Mouse (Mus musculus): ENCODE measurements around the gene Trappc5. TPM values are rescaled to one million over a fixed set of nuclear protein-coding genes. Genes with fewer than 3 reads are reported as not detected.

The Trappc5 gene
- total and polyA plus RNA-seq, 3 experiments = 43.0 to 48.6 TPM; not detected in 1

- no peaks in the 10 kb centered on the region for H3K9me3 ChIP-seq (replicated peaks; ENCODE audit: insufficient read depth, low read length)
- no peak overlapping the region for H3K9ac ChIP-seq (ENCODE audit: control insufficient read depth, low read depth, low read length, poor library complexity, severe bottlenecking)
- peak; percentile 55 for TF ChIP-seq RAD21 (IDR thresholded peaks at IDR 0.05; ENCODE audit: low read depth, low read length)
- TF ChIP-seq MAX (IDR thresholded peaks at IDR 0.05; ENCODE audit: low read length) = no peak
- TF ChIP-seq ZNF384 (IDR thresholded peaks at IDR 0.05; ENCODE audit: low read depth, low read length) = no peak
- TF ChIP-seq SMC3 (IDR thresholded peaks at IDR 0.05; ENCODE audit: low read depth, low read length) = peak; percentile 59
- TF ChIP-seq ZC3H11A (IDR thresholded peaks at IDR 0.05; ENCODE audit: low read depth, low read length) = 0 out of 2 replicates have a peak, but pooled peaks have one; percentile 25
- peak; percentile 50 to 65 (median 60); a peak in 5 of 6 replicates for TF ChIP-seq CTCF (IDR thresholded peaks at IDR 0.05 in 2 of 3, conservative IDR thresholded peaks at IDR 0.05 in 1 of 3; ENCODE audit: control insufficient read depth in 1 of 3, insufficient read depth in 1 of 3, low read depth in 2 of 3, low read length in 3 of 3, poor library complexity in 1 of 3, severe bottlenecking in 1 of 3)
- DNase-seq (ENCODE audit: low read depth, low spot score) = peak; percentile 49
- peaks cover 0 to 12% of the 10 kb centered on the region in 2 experiments; a peak in 3 of 4 replicates for H3K4me1 ChIP-seq (ENCODE audit: control insufficient read depth in 1 of 2, insufficient read depth in 2 of 2, low read length in 2 of 2)
- H3K36me3 ChIP-seq (ENCODE audit: control insufficient read depth in 1 of 2, insufficient read depth in 2 of 2, low read length in 2 of 2) = peaks cover 0 to 2% of the 10 kb centered on the region in 2 experiments; a peak in 2 of 4 replicates
- H3K4me3 ChIP-seq (ENCODE audit: control insufficient read depth in 1 of 2, insufficient read depth in 1 of 2, low read depth in 2 of 2, low read length in 2 of 2) = no peak overlapping the region
- no peak overlapping the region for H3K27ac ChIP-seq (ENCODE audit: control insufficient read depth, low read depth, low read length)
- H3K27me3 ChIP-seq (ENCODE audit: control insufficient read depth in 1 of 2, insufficient read depth in 2 of 2, low read length in 2 of 2) = no peaks in the 10 kb centered on the region; a peak in 2 of 4 replicates
- no peaks in the 10 kb centered on the region for H3K79me2 ChIP-seq (ENCODE audit: control insufficient read depth, insufficient read depth, low read length, poor library complexity)
These were observed 29.6 kb downstream of the Trappc5 start for GRCm38 (mm10) chr8:3705711-3706110.

- H3K79me2 ChIP-seq (ENCODE audit: control insufficient read depth, insufficient read depth, low read length, poor library complexity) = no peaks in the 10 kb centered on the region
- H3K36me3 ChIP-seq (ENCODE audit: control insufficient read depth in 1 of 2, insufficient read depth in 2 of 2, low read length in 2 of 2) = peaks cover 0 to 14% of the 10 kb centered on the region in 2 experiments; a peak in 2 of 4 replicates
- no peaks in the 10 kb centered on the region; a peak in 2 of 4 replicates for H3K27me3 ChIP-seq (ENCODE audit: control insufficient read depth in 1 of 2, insufficient read depth in 2 of 2, low read length in 2 of 2)
- DNase-seq (ENCODE audit: low read depth, low spot score) = no peak
- H3K27ac ChIP-seq (ENCODE audit: control insufficient read depth, low read depth, low read length) = no peak overlapping the region
- TF ChIP-seq TBP (IDR thresholded peaks at IDR 0.05; ENCODE audit: low read depth, low read length) (no peak), POLR2A (IDR thresholded peaks at IDR 0.05; ENCODE audit: control insufficient read depth in 1 of 2, insufficient read depth in 1 of 2, low read depth in 1 of 2, low read length in 2 of 2, poor library complexity in 1 of 2) (no peak), MYB (IDR thresholded peaks at IDR 0.05; ENCODE audit: low read depth, low read length) (no peak), ZNF384 (IDR thresholded peaks at IDR 0.05; ENCODE audit: low read depth, low read length) (no peak)
- H3K4me3 ChIP-seq (ENCODE audit: control insufficient read depth in 1 of 2, insufficient read depth in 1 of 2, low read depth in 2 of 2, low read length in 2 of 2) = no peak overlapping the region
- no peaks in the 10 kb centered on the region for H3K9me3 ChIP-seq (replicated peaks; ENCODE audit: insufficient read depth, low read length)
- H3K9ac ChIP-seq (ENCODE audit: control insufficient read depth, low read depth, low read length, poor library complexity, severe bottlenecking) = no peak overlapping the region
- peaks cover 3 to 20% of the 10 kb centered on the region in 2 experiments for H3K4me1 ChIP-seq (ENCODE audit: control insufficient read depth in 1 of 2, insufficient read depth in 2 of 2, low read length in 2 of 2)
These were observed 31.5 kb downstream of the Trappc5 start for GRCm38 (mm10) chr8:3707611-3708010.

GRCm38 (mm10) chr8:3710312-3710711 lies 34.2 kb downstream of the Trappc5 start:
- Histone ChIP-seq H3K4me1 (ENCODE audit: control insufficient read depth in 1 of 2, insufficient read depth in 2 of 2, low read length in 2 of 2) (peaks cover 3 to 14% of the 10 kb centered on the region in 2 experiments; a peak in 3 of 4 replicates), H3K4me3 (ENCODE audit: control insufficient read depth in 1 of 2, insufficient read depth in 1 of 2, low read depth in 2 of 2, low read length in 2 of 2) (no peak overlapping the region), H3K9ac (ENCODE audit: control insufficient read depth, low read depth, low read length, poor library complexity, severe bottlenecking) (no peak overlapping the region), H3K27ac (ENCODE audit: control insufficient read depth, low read depth, low read length) (no peak overlapping the region), H3K9me3 (replicated peaks; ENCODE audit: insufficient read depth, low read length) (no peaks in the 10 kb centered on the region), H3K27me3 (ENCODE audit: control insufficient read depth in 1 of 2, insufficient read depth in 2 of 2, low read length in 2 of 2) (no peaks in the 10 kb centered on the region; a peak in 2 of 4 replicates), H3K79me2 (ENCODE audit: control insufficient read depth, insufficient read depth, low read length, poor library complexity) (no peaks in the 10 kb centered on the region), H3K36me3 (ENCODE audit: control insufficient read depth in 1 of 2, insufficient read depth in 2 of 2, low read length in 2 of 2) (peaks cover 0 to 12% of the 10 kb centered on the region in 2 experiments; a peak in 2 of 4 replicates)
- no peak for DNase-seq (ENCODE audit: low read depth, low spot score)
- TF ChIP-seq CHD2 (IDR thresholded peaks at IDR 0.05; ENCODE audit: low read length) (no peak), MYB (IDR thresholded peaks at IDR 0.05; ENCODE audit: low read depth, low read length) (no peak), USF1 (IDR thresholded peaks at IDR 0.05; ENCODE audit: low read depth, low read length) (no peak), HCFC1 (IDR thresholded peaks at IDR 0.05; ENCODE audit: low read depth, low read length) (no peak), CHD1 (IDR thresholded peaks at IDR 0.05; ENCODE audit: low read depth, low read length) (no peak), NELFE (IDR thresholded peaks at IDR 0.05; ENCODE audit: low read depth, low read length) (no peak), MXI1 (IDR thresholded peaks at IDR 0.05; ENCODE audit: low read depth, low read length) (no peak), POLR2AphosphoS2 (IDR thresholded peaks at IDR 0.05; ENCODE audit: low read length) (no peak), USF2 (IDR thresholded peaks at IDR 0.05; ENCODE audit: borderline replicate concordance in 1 of 2, insufficient read depth in 1 of 2, low read depth in 1 of 2, low read length in 2 of 2) (no peak), GABPA (IDR thresholded peaks at IDR 0.05; ENCODE audit: low read depth, low read length) (no peak), CTCF (IDR thresholded peaks at IDR 0.05 in 2 of 3, conservative IDR thresholded peaks at IDR 0.05 in 1 of 3; ENCODE audit: control insufficient read depth in 1 of 3, insufficient read depth in 1 of 3, low read depth in 2 of 3, low read length in 3 of 3, poor library complexity in 1 of 3, severe bottlenecking in 1 of 3) (no peak), TAL1 (IDR thresholded peaks at IDR 0.05; ENCODE audit: low read length) (no peak), MAX (IDR thresholded peaks at IDR 0.05; ENCODE audit: low read length) (no peak), ZKSCAN1 (IDR thresholded peaks at IDR 0.05; ENCODE audit: low read depth, low read length) (no peak), POLR2AphosphoS5 (IDR thresholded peaks at IDR 0.05; ENCODE audit: borderline replicate concordance, low read depth, low read length) (no peak), KAT2A (conservative IDR thresholded peaks at IDR 0.05; ENCODE audit: low read depth, low read length) (no peak), EP300 (IDR thresholded peaks at IDR 0.05; ENCODE audit: low read depth in 1 of 2, low read length in 2 of 2) (no peak)

Measured in MEL (cell line).